Mouse (Mus musculus): Measurements from ENCODE around the gene Itga10. TPM values are rescaled to one million over a fixed set of nuclear protein-coding genes. Genes with fewer than 3 reads are reported as not detected.

The Itga10 gene
- polyA plus RNA-seq, 1 experiment from 2014 or later: 0.71 TPM

DNA sequence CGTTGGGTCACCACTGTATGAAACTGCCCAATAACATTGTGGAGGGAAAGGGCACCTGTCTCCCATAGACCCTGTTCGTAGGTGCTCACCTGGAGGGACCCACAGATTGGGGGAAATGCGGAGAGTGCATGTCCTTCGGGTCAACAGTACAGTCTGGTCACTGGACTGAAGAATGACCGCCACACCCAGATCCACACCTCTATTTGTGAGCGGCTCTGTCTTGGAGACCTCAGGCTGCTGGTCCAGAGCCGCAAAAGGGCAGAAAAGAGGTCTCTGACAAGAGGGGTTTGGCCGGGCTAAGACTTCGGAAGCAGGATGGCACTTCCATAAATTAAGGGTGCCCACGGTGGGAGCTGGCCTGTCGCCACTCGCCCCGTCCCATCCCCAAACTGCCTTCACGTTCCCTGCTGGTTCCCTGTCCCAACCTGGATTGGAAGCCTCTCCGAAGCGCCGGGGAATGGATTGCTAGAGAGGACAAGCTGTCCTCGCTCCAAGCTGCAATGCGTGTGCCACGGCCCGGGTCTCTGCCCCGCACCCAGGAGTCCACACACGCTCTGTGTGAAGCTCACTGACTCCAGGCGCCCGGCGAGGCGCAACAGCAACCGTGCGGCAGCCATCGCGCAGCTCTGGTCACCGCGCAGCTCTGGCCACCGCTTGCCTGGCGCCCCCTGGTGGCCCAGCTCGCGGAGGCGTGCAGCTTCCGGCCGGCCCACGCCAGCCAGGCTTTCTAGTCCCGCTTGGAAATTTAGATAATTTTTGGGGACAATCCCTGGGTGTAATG, 62.7 kb downstream of the Itga10 start, which contains the start of gene Nudt17:
TSS of gene Nudt17 (minus strand) at position 660 of the 781 bp plus-strand sequence.
- peaks cover 6% of the 10 kb centered on the region for H3K27me3 ChIP-seq
- WGBS: 6% methylated on average over 42 of the region's 42 CpGs
- H3K4me1 ChIP-seq: peaks cover 3% of the 10 kb centered on the region; the same call in 1 of the 2 replicates
- H3K4me3 ChIP-seq: peak within 1 kb of the TSS; percentile 42
- peak within 1 kb of the TSS; percentile 81 for H3K4me2 ChIP-seq (replicated peaks)
- H3K36me3 ChIP-seq: peaks cover 54% of the 10 kb centered on the region
- H3K9ac ChIP-seq: peak within 1 kb of the TSS; percentile 59
- peak; percentile 83 for ATAC-seq (ENCODE audit: low FRiP score)
- no peak within 1 kb of the TSS for H3K27ac ChIP-seq
- no peaks in the 10 kb centered on the region for H3K9me3 ChIP-seq (replicated peaks)

- 52% methylated on average over 2 of the region's 2 CpGs for WGBS
- Histone ChIP-seq H3K4me1 (peaks cover 3% of the 10 kb centered on the region; the same call in 1 of the 2 replicates), H3K4me3 (peak overlapping the region; percentile 42; the same call in 1 of the 2 replicates), H3K4me2 (replicated peaks) (peak overlapping the region; percentile 81), H3K9me3 (replicated peaks) (no peaks in the 10 kb centered on the region), H3K36me3 (peaks cover 54% of the 10 kb centered on the region), H3K9ac (no peak overlapping the region), H3K27ac (no peak overlapping the region), H3K27me3 (peaks cover 6% of the 10 kb centered on the region)
- ATAC-seq (ENCODE audit: low FRiP score): peak; percentile 51
These were observed 63.3 kb downstream of the Itga10 start for GRCm38 (mm10) chr3:96708684-96709064.

Other genes starting within 250 kb of the Itga10 start
- gene BC107364, start 193.3 kb upstream of the Itga10 start, polyA plus RNA-seq (2016; fragmentation: Nextera tagmentation; extraction: Ambion mirVana): not detected in 2 replicates
- 0.70 and 2.5 TPM in 2 replicates for gene Hfe2, start 120.4 kb upstream of the Itga10 start, polyA plus RNA-seq (2016; fragmentation: Nextera tagmentation; extraction: Ambion mirVana)
- 58.7 and 59.9 TPM in 2 replicates for gene Txnip, start 87.6 kb upstream of the Itga10 start, polyA plus RNA-seq (2016; fragmentation: Nextera tagmentation; extraction: Ambion mirVana)
- 1.3 and 1.7 TPM in 2 replicates for gene Gm16253, start 68.6 kb upstream of the Itga10 start, polyA plus RNA-seq (2016; fragmentation: Nextera tagmentation; extraction: Ambion mirVana)
- 40.0 and 42.3 TPM in 2 replicates for gene Polr3gl, start 51.4 kb upstream of the Itga10 start, polyA plus RNA-seq (2016; fragmentation: Nextera tagmentation; extraction: Ambion mirVana)
- 4.6 and 5.1 TPM in 2 replicates for gene Ankrd34a, start 48.9 kb upstream of the Itga10 start, polyA plus RNA-seq (2016; fragmentation: Nextera tagmentation; extraction: Ambion mirVana)
- gene Lix1l, start 44.4 kb upstream of the Itga10 start, polyA plus RNA-seq (2016; fragmentation: Nextera tagmentation; extraction: Ambion mirVana): 6.6 and 7.3 TPM in 2 replicates
- 142 and 152 TPM in 2 replicates for gene Rbm8a, start 15.7 kb upstream of the Itga10 start, polyA plus RNA-seq (2016; fragmentation: Nextera tagmentation; extraction: Ambion mirVana)
- 40.8 and 48.2 TPM in 2 replicates for gene Pex11b, start 10.2 kb upstream of the Itga10 start, polyA plus RNA-seq (2016; fragmentation: Nextera tagmentation; extraction: Ambion mirVana)
- gene Gm42957, start 10.1 kb upstream of the Itga10 start, polyA plus RNA-seq (2016; fragmentation: Nextera tagmentation; extraction: Ambion mirVana): 0.31 and 0.36 TPM in 2 replicates
- 0.57 and 0.58 TPM in 2 replicates for gene Ankrd35, start 24.5 kb downstream of the Itga10 start, polyA plus RNA-seq (2016; fragmentation: Nextera tagmentation; extraction: Ambion mirVana)
- gene Pias3, start 50.8 kb downstream of the Itga10 start, polyA plus RNA-seq (2016; fragmentation: Nextera tagmentation; extraction: Ambion mirVana): 48.2 and 55.0 TPM in 2 replicates
- gene Nudt17, start 63.0 kb downstream of the Itga10 start, polyA plus RNA-seq (2016; fragmentation: Nextera tagmentation; extraction: Ambion mirVana): 10.9 and 13.9 TPM in 2 replicates
- gene Polr3c, start 82.0 kb downstream of the Itga10 start, polyA plus RNA-seq (2016; fragmentation: Nextera tagmentation; extraction: Ambion mirVana): 35.9 and 36.0 TPM in 2 replicates
- 78.2 and 87.9 TPM in 2 replicates for gene Rnf115, start 82.1 kb downstream of the Itga10 start, polyA plus RNA-seq (2016; fragmentation: Nextera tagmentation; extraction: Ambion mirVana)
- gene Pdzk1, start 183.7 kb downstream of the Itga10 start, polyA plus RNA-seq (2016; fragmentation: Nextera tagmentation; extraction: Ambion mirVana): 0.09 TPM in 1 of 2 replicates, not detected in the other
- gene Cd160, start 183.8 kb downstream of the Itga10 start, polyA plus RNA-seq (2016; fragmentation: Nextera tagmentation; extraction: Ambion mirVana): 0.13 and 0.19 TPM in 2 replicates

Data from hindbrain, embryonic 12.5 days (tissue).